7 mouse cellular contexts compared by ENCODE assay signal in genomic region chr3:116114249-116115188, GRCm38 (mm10). TPM values are rescaled to one million over a fixed set of nuclear protein-coding genes. Genes with fewer than 3 reads are reported as not detected.
DNase-seq lines count a peak whose midpoint lies in the region; ATAC-seq and TF ChIP-seq lines count a peak whose summit lies in the region.

No protein-coding gene starts in this region.

- H3K27ac ChIP-seq in spleen, adult 2 months (ENCODE audit: insufficient read depth, low read length) = 0 out of 2 replicates have a peak overlapping the region, but pooled peaks have one; percentile 9
- peak overlapping the region; percentile 75 for H3K27ac ChIP-seq in forebrain, embryonic 10.5 days
- H3K27ac ChIP-seq in heart, postnatal 0 days (ENCODE audit: low read depth) = peak overlapping the region; percentile 70
- peak overlapping the region; percentile 77 for H3K27ac ChIP-seq in limb, embryonic 10.5 days

- peak; percentile 62 for ATAC-seq in heart, postnatal 0 days (ENCODE audit: insufficient read depth, low read depth)

- no peaks in the 10 kb centered on the region for H3K9me3 ChIP-seq in forebrain, embryonic 10.5 days
- H3K9me3 ChIP-seq in heart, postnatal 0 days (replicated peaks; ENCODE audit: control insufficient read depth, low read length) = no peaks in the 10 kb centered on the region
- no peaks in the 10 kb centered on the region for H3K9me3 ChIP-seq in limb, embryonic 10.5 days (replicated peaks)

- no peak overlapping the region for H3K4me3 ChIP-seq in spleen, adult 2 months (ENCODE audit: extremely low read depth, insufficient read depth, insufficient read length)
- peak overlapping the region; percentile 29 for H3K4me3 ChIP-seq in forebrain, embryonic 10.5 days
- H3K4me3 ChIP-seq in heart, postnatal 0 days (ENCODE audit: low read depth, low read length) = peak overlapping the region; percentile 17; the same call in 1 of the 2 replicates
- peak overlapping the region; percentile 26 for H3K4me3 ChIP-seq in limb, embryonic 10.5 days

- WGBS in spleen, adult 2 months = 83% methylated on average over 12 of the region's 12 CpGs
- WGBS in forebrain, embryonic 10.5 days = 60% methylated on average over 12 of the region's 12 CpGs
- WGBS in heart, postnatal 0 days = 45% methylated on average over 12 of the region's 12 CpGs
- WGBS in limb, embryonic 10.5 days = 46% methylated on average over 12 of the region's 12 CpGs

- no peaks in the 10 kb centered on the region for H3K36me3 ChIP-seq in spleen, adult 2 months (ENCODE audit: control insufficient read depth, insufficient read depth, low read length)
- peaks cover 3% of the 10 kb centered on the region; the same call in 1 of the 2 replicates for H3K36me3 ChIP-seq in forebrain, embryonic 10.5 days (replicated peaks)
- H3K36me3 ChIP-seq in heart, postnatal 0 days (replicated peaks; ENCODE audit: control insufficient read depth, insufficient read depth, low read length) = peaks cover 32% of the 10 kb centered on the region
- H3K36me3 ChIP-seq in limb, embryonic 10.5 days = peaks cover 58% of the 10 kb centered on the region

- no peaks in the 10 kb centered on the region for H3K27me3 ChIP-seq in spleen, adult 2 months (ENCODE audit: control insufficient read depth, insufficient read depth, low read length)
- H3K27me3 ChIP-seq in forebrain, embryonic 10.5 days (ENCODE audit: poor library complexity, severe bottlenecking) = no peaks in the 10 kb centered on the region
- no peaks in the 10 kb centered on the region for H3K27me3 ChIP-seq in heart, postnatal 0 days (ENCODE audit: control insufficient read depth, insufficient read depth, low read length)
- H3K27me3 ChIP-seq in limb, embryonic 10.5 days (ENCODE audit: low read depth, poor library complexity, severe bottlenecking) = no peaks in the 10 kb centered on the region

- H3K4me2 ChIP-seq in heart, postnatal 0 days (ENCODE audit: low read depth, low read length) = peak overlapping the region; percentile 34

- H3K9ac ChIP-seq in heart, postnatal 0 days (replicated peaks; ENCODE audit: low read depth, low read length) = 0 out of 2 replicates have a peak overlapping the region, but pooled peaks have one; percentile 8

- DNase-seq in spleen, adult 2 months (ENCODE audit: low read depth in 1 of 2, low spot score in 2 of 2) = no peak
- no peak for DNase-seq in spleen, adult 18-20 months
- DNase-seq in forebrain, embryonic 10.5 days (ENCODE audit: extremely low spot score, low spot score) = no peak
- peak; percentile 82 for DNase-seq in heart, postnatal 0 days (ENCODE audit: low spot score)
- DNase-seq in limb, embryonic 10.5 days (ENCODE audit: low spot score) = no peak
- DNase-seq in right cerebral cortex, postnatal 10 days (ENCODE audit: low spot score in 2 of 2) = peak; percentile 76 to 82
- DNase-seq in thymus, postnatal 4 days = no peak

- no peak for TF ChIP-seq CTCF in spleen, adult 2 months (IDR thresholded peaks at IDR 0.05; ENCODE audit: extremely low read depth, insufficient read depth, insufficient read length, insufficient replicate concordance)
- TF ChIP-seq CTCF in heart, postnatal 0 days (IDR thresholded peaks at IDR 0.05; ENCODE audit: low read depth) = no peak

- no peak for TF ChIP-seq POLR2A in spleen, adult 2 months (IDR thresholded peaks at IDR 0.05; ENCODE audit: low read depth, low read length)

- no peak for TF ChIP-seq EP300 in heart, postnatal 0 days (IDR thresholded peaks at IDR 0.05; ENCODE audit: low read depth)

- H3K4me1 ChIP-seq in spleen, adult 2 months (ENCODE audit: control insufficient read depth, insufficient read depth, insufficient read length) = no peaks in the 10 kb centered on the region
- peaks cover 33% of the 10 kb centered on the region for H3K4me1 ChIP-seq in forebrain, embryonic 10.5 days
- H3K4me1 ChIP-seq in heart, postnatal 0 days (ENCODE audit: control insufficient read depth, insufficient read depth) = peaks cover 7% of the 10 kb centered on the region
- peaks cover 41% of the 10 kb centered on the region for H3K4me1 ChIP-seq in limb, embryonic 10.5 days

RNA-seq across cellular contexts. Expression of gene Vcam1, which starts 15.0 kb away (rescaled TPM):
- polyA plus RNA-seq in spleen, adult 2 months (2012; rRNA removed) = 32.8 and 51.8 TPM in 2 replicates
- polyA plus RNA-seq in forebrain, embryonic 10.5 days (2016; fragmentation: Nextera tagmentation; extraction: Ambion mirVana) = 20.6 and 24.6 TPM in 2 replicates
- 52.1 and 62.4 TPM in 2 replicates for total RNA-seq in heart, postnatal 0 days (2014; rRNA removed; ENCODE audit: low replicate concordance)
- polyA plus RNA-seq in heart, postnatal 0 days (2015; fragmentation: Nextera tagmentation; extraction: Ambion mirVana) = 49.3 and 51.3 TPM in 2 replicates
- 35.6 and 68.9 TPM in 2 replicates for polyA plus RNA-seq in limb, embryonic 10.5 days (2016; fragmentation: Nextera tagmentation; extraction: Ambion mirVana)

Comparison
In these comparisons a context has a peak if more than half of its experiments do, and no peak if none do; other contexts are left out.
1. DNase-seq: peak in heart, postnatal 0 days (single experiment) and right cerebral cortex, postnatal 10 days (2 of 2); none in spleen, adult 2 months (0 of 2), spleen, adult 18-20 months (0 of 2), forebrain, embryonic 10.5 days (single experiment), limb, embryonic 10.5 days (single experiment) and thymus, postnatal 4 days (single experiment).
2. H3K27ac ChIP-seq: peak in every context shown above with its lines; median percentile 77 in limb, embryonic 10.5 days; 75 in forebrain, embryonic 10.5 days; 70 in heart, postnatal 0 days; 9 in spleen, adult 2 months.